Mouse (Mus musculus): ENCODE results near the gene Ppp6r3.
"Not testable (repeated sequence)": the region's sequence is repeated elsewhere in the genome, so short reads cannot be mapped to it uniquely, and the experiment has no call there.

Gene Ppp6r3

DNA sequence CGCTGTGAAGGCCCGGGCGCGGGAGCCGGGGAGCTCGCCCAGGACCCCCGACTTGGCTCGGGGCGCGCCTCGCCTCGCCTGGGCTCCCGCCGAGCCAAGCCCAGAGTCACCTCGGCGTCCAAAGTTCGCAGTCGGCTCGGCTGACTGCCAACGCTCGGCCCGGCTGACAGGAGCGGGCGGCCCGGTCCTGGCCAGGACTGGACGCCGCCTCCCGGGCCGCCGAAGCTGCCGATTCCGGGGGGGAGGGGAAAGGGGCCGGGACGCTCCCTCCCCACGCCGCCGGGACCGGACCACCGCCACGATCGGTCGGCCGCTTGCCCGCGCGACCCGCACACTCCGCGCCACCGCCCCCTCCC lies 295 bp downstream of the Ppp6r3 start:
- no peak for DNase-seq (ENCODE audit: low spot score)

- DNase-seq (ENCODE audit: low spot score), result no peak
These were observed 905 bp downstream of the Ppp6r3 start for GRCm38 (mm10) chr19:3574593-3575094.

DNA sequence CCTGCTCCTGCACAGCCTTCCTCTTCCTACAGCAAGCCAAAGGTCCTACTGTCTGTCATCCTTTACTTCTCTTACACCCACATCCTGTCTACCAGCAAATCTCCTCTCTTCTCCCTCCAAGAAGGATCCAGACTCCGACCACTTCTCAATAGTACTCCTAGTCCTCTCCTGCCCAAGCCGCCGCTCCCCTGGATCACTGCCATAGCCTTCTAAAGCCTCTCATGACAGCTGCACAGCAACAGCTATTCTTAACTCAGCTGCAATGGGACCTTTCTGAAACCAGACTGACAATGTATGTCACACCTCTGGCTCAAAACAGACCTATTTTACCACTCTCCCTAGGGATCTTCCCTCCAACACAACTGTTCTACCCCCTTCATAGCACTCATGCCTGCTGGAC lies 11.2 kb downstream of the Ppp6r3 start:
- no peak for DNase-seq (ENCODE audit: low spot score)

GRCm38 (mm10) chr19:3562752-3563151 lies 12.8 kb downstream of the Ppp6r3 start:
- DNase-seq (ENCODE audit: low spot score), result no peak

GRCm38 (mm10) chr19:3562298-3562697 lies 13.3 kb downstream of the Ppp6r3 start:
- no peak for DNase-seq (ENCODE audit: low spot score)

DNA sequence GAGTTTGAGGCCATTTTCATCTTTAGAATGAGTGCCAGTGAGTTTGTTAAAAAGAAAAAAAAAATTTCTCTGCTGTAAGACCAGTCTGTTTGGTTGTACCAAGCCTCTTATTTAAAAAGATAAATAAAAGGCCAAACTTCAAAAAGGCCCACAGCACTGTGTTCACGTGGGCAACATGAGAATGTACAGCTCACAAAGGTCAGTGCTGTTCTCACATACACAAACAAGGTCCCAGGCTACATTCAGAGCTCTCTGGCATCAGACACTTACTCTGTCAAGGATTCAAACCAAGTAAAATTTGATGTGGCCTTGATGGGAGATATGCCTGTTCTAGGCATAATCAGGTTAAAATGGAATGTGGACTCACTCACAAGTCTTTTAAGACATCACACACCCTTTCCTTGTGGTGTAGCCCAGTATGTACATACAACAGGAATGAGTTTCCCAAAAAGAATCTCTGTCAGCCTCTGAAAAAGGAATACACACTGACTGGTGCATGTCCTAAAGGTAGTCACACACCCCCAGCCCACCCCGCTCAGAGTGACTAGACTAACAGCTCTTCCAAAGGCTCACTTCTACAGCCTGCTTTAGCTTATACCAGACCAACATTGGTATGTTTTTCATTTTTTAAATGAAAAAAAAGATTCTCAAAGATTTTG lies 19.3 kb downstream of the Ppp6r3 start:
- DNase-seq (ENCODE audit: low spot score), result no peak

GRCm38 (mm10) chr19:3554785-3555184 lies 20.8 kb downstream of the Ppp6r3 start:
- no peak for DNase-seq (ENCODE audit: low spot score)

GRCm38 (mm10) chr19:3551573-3552159 lies 23.9 kb downstream of the Ppp6r3 start:
- no peak for DNase-seq (ENCODE audit: low spot score)

DNA sequence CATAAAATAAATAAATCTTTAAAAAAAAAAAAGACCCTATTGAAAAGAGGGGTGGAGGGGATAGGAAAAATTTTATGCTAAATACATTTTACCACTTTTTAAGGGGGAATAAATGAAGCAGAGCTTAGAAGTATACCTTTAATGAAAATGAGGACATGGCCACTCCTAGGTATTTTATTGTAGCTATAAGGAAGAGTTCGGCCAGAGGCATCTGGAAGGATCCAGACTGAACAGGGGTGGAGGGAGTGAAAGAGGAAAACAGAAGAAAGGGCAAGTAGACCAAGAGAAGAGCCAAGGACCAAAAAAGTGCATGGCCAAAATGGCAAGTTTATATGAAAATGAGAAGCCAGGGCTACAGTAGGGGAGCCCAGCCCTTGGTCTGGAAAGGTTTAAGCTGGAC lies 25.4 kb downstream of the Ppp6r3 start:
- DNase-seq (ENCODE audit: low spot score), result no peak

- no peak for DNase-seq (ENCODE audit: low spot score)
These were observed 26.3 kb downstream of the Ppp6r3 start for GRCm38 (mm10) chr19:3549263-3549662.

DNA sequence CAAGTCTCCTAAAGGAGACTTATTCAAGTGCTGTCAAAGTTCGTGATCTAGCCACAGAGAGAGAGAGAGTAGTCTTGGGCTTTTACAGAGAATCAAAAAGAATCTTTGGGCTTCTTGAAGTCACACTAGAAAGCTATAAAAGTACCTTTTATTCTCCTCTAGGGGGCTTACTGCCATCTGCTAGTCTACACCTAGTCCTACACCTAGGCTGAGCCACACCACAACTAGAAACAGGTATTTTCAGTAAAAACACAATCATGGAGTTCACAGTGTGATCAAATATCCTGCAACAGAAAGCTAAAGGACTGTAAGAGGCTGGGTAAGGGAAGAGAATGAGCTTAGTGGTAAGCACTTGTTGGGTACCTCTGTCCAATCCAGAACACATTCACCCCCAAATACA lies 27.2 kb downstream of the Ppp6r3 start:
- no peak for DNase-seq (ENCODE audit: low spot score)

DNA sequence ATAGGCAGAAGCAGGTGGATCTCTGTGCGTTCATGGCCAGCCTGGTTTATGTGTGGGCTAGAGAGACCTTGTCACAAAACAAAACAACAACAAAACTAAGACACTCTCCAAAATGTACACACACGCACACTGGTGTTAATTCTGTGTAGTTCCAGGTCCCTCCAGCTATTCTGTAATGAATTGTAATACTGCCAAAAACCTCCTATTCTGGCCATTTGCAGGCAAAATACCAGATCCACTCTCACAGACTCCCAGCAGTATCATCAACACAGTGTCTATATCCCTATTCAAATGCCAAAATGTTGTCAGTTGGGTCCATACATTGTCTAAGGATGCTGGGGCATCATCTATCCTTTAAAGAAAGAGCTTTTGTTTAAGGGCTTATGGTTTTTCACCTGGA lies 30.6 kb downstream of the Ppp6r3 start:
- no peak for DNase-seq (ENCODE audit: low spot score)

- DNase-seq (ENCODE audit: low spot score), result no peak
These were observed 33.0 kb downstream of the Ppp6r3 start for GRCm38 (mm10) chr19:3542591-3542990.

- no peak for DNase-seq (ENCODE audit: low spot score)
These were observed 34.6 kb downstream of the Ppp6r3 start for GRCm38 (mm10) chr19:3540997-3541396.

- no peak for DNase-seq (ENCODE audit: low spot score)
These were observed 35.3 kb downstream of the Ppp6r3 start for GRCm38 (mm10) chr19:3540254-3540653.

DNA sequence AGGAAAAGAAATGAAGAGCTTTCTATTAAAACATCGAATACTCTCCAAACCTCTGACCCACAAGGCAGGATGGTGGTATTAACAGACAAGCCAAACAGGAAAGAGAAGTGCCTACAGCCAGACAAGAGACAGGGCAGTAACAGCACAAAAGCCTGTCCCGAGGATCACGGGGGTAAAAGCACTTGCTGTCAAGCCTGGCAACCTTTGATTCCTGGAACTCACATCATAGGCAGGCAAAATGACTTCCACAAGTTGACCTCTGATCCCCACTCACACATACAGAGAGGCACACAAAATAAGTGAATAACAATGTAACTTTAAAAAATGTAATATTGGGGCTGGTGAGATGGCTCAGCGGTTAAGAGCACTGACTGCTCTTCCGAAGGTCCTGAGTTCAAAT lies 36.1 kb downstream of the Ppp6r3 start:
- no peak for DNase-seq (ENCODE audit: low spot score)

- no peak for DNase-seq (ENCODE audit: low spot score)
These were observed 37.9 kb downstream of the Ppp6r3 start for GRCm38 (mm10) chr19:3537658-3538057.

DNA sequence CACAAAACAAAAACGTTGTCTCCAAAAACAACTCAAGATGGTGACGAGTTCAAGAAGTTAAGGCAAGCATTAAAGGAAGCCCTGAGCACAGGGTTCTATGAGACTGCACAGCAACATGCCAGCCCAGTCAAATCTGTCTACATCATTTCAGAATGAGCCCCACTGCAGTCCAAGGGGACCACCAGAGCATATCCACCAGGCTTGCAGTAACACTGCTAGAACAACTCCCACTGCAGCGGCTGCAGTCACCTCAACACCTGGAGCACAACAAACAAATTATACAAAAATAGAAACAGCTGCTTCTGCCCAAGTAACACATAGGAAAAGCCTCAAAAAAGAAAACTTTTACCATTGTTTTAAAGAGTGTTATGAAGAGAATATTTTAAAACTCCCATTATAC lies 40.6 kb downstream of the Ppp6r3 start:
- DNase-seq (ENCODE audit: low spot score), result no peak

- not testable (repeated sequence) for DNase-seq (ENCODE audit: low spot score)
These were observed 42.1 kb downstream of the Ppp6r3 start for GRCm38 (mm10) chr19:3533266-3533966.

GRCm38 (mm10) chr19:3532717-3533260 lies 42.8 kb downstream of the Ppp6r3 start:
- DNase-seq (ENCODE audit: low spot score), result no peak

GRCm38 (mm10) chr19:3529781-3530180 lies 45.8 kb downstream of the Ppp6r3 start:
- no peak for DNase-seq (ENCODE audit: low spot score)

DNA sequence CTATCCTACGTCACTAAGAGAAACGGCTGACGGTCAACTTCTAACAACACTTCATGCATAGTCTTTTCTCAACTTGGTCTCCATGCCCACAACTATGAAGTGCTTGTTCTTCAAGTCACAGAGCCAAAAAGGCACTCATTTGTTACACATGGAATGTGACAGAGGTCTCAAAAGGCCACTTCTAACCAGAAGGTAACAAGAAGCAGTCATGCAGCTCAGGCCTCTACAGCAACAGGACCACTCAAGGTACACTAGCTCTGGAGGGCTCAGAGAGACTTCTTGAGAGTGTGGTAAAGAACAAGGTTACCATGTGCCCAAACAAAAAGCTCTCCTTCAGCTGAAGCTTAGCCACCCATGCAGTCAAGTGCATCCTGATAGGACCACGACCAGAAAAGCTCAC lies 46.9 kb downstream of the Ppp6r3 start:
- no peak for DNase-seq (ENCODE audit: low spot score)

- no peak for DNase-seq (ENCODE audit: low spot score)
These were observed 48.0 kb downstream of the Ppp6r3 start for GRCm38 (mm10) chr19:3527531-3527930.
